Mouse (Mus musculus) heart, embryonic 12.5 days (tissue): ENCODE measurements around the gene Klhl6. TPM values are rescaled to one million over a fixed set of nuclear protein-coding genes. Genes with fewer than 3 reads are reported as not detected.

Experiments used
- ATAC-seq: fragments of 200-750 bp; cut with Nextera tagmentation; 2 replicates; pipeline ENCODE4 v1.8.0; 2017; ENCODE audit warnings: moderate TSS enrichment, moderate library complexity; ENCODE audit not compliant: insufficient number of reproducible peaks, low FRiP score
- H3K27ac ChIP-seq: fragments of 300-500 bp; sonication (generic); 2 replicates; pipeline ENCODE4 v1.5.1; 2016; ENCODE audit warnings: mild to moderate bottlenecking, moderate library complexity; ENCODE audit not compliant: poor library complexity, severe bottlenecking
- H3K27me3 ChIP-seq: fragments of 300-500 bp; sonication (generic); replicated peaks from 2 replicates; pipeline ENCODE4 v1.6.1; 2016; ENCODE audit warnings: mild to moderate bottlenecking, moderate library complexity
- H3K36me3 ChIP-seq: fragments of 300-500 bp; sonication (generic); 2 replicates; pipeline ENCODE4 v1.6.1; 2016; ENCODE audit warnings: mild to moderate bottlenecking, moderate library complexity
- H3K4me1 ChIP-seq: fragments of 300-500 bp; sonication (generic); replicated peaks from 2 replicates; pipeline ENCODE4 v1.6.1; 2016; ENCODE audit warnings: mild to moderate bottlenecking
- H3K4me2 ChIP-seq: fragments of 300-500 bp; sonication (generic); 2 replicates; pipeline ENCODE4 v1.6.1; 2016; ENCODE audit warnings: mild to moderate bottlenecking, moderate library complexity
- H3K4me3 ChIP-seq: fragments of 300-500 bp; sonication (generic); 2 replicates; pipeline ENCODE4 v1.5.1; 2016; ENCODE audit warnings: mild to moderate bottlenecking
- H3K9ac ChIP-seq: fragments of 300-500 bp; sonication (generic); 2 replicates; pipeline ENCODE4 v1.6.1; 2016; ENCODE audit warnings: mild to moderate bottlenecking, moderate library complexity
- H3K9me3 ChIP-seq: fragments of 300-500 bp; sonication (generic); replicated peaks from 2 replicates; pipeline ENCODE4 v1.6.1; 2016; ENCODE audit warnings: mild to moderate bottlenecking, moderate library complexity
- WGBS: fragments of 180-500 bp; shearing (Covaris S2); methylation state at CpG from one replicate; pipeline ENCODE4 v1.1.7; 2016; 5-methylcytosine and 5-hydroxymethylcytosine counted together
- polyA plus RNA-seq: library from polyadenylated mRNA; unstranded; fragments of >200 nt; fragmentation: Nextera tagmentation; extraction: Ambion mirVana; gene quantifications from 2 replicates; pipeline ENCODE4 v1.2.1, GENCODE M21; 2016

Gene Klhl6
- polyA plus RNA-seq, 1 experiment from 2014 or later = 30.0 TPM

DNA sequence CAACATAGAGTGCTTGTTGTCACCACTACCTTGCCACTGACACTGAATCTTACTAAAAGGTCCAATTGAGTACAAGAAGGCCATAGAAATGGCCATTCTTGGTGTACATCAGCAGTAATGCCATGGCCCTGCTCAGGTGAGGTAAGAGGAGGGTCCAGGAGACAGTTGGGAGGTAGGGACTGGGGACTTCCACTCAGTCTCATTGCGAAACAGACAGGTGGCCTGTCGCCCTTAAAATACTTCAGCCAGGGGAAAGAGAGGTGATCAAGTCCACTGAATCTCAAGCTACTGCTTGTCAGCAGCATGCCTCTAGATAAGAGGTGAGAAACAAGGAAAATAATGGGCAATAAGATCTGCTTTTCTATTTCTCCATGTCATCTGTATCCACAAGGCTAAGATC lies 4.8 kb upstream of the Klhl6 start:
- no peak overlapping the region for H3K4me2 ChIP-seq
- H3K9me3 ChIP-seq = peaks cover 6% of the 10 kb centered on the region; the same call in 1 of the 2 replicates
- ATAC-seq = no peak
- no peaks in the 10 kb centered on the region for H3K36me3 ChIP-seq
- no peak overlapping the region for H3K27ac ChIP-seq
- H3K27me3 ChIP-seq = no peaks in the 10 kb centered on the region
- H3K9ac ChIP-seq = no peak overlapping the region
- H3K4me1 ChIP-seq = 0 out of 2 replicates have a peak, but pooled peaks cover 2% of the 10 kb centered on the region
- H3K4me3 ChIP-seq = no peak overlapping the region
- 75% methylated on average over 2 of the region's 2 CpGs for WGBS

DNA sequence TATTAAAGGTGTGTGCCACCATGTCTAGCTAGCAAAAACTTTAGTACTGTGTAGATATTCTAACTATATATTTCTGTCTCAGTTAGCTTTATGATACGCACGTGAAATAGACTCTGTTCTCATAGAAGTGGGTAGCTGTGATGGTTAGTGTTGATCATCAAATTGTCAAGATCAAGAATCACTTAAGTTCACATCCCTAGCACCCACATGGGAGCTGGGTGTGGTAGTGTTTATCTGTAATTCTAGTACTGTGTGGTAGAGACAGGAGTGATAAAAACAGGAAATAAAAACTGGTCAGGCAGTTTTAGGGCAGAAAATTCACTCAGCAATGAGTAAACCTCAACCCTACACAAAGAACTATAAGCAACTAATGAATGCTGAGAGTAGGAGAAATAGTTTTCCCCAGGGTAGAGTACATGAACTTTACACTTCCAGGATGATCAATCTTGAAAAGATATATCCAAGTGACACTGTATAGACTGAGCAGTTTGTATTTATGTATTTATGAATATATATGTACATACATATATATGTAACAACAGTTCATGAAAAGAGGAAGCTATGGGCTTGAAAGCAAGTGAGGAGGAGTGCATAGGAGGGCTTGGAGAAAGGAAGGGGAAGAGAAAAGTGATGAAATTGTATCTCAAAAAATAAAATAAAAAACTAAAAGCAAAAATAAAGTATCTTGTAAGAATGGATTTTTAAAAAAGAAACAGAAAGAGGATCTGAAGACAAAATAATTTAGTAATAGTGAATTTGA lies 2.2 kb upstream of the Klhl6 start:
- Histone ChIP-seq H3K4me1 (0 out of 2 replicates have a peak, but pooled peaks cover 9% of the 10 kb centered on the region), H3K36me3 (no peaks in the 10 kb centered on the region), H3K4me3 (no peak overlapping the region), H3K9ac (no peak overlapping the region), H3K4me2 (no peak overlapping the region), H3K27ac (no peak overlapping the region), H3K27me3 (no peaks in the 10 kb centered on the region), H3K9me3 (0 out of 2 replicates have a peak, but pooled peaks cover 3% of the 10 kb centered on the region)
- WGBS = 88% methylated on average over 2 of the region's 2 CpGs
- no peak for ATAC-seq

DNA sequence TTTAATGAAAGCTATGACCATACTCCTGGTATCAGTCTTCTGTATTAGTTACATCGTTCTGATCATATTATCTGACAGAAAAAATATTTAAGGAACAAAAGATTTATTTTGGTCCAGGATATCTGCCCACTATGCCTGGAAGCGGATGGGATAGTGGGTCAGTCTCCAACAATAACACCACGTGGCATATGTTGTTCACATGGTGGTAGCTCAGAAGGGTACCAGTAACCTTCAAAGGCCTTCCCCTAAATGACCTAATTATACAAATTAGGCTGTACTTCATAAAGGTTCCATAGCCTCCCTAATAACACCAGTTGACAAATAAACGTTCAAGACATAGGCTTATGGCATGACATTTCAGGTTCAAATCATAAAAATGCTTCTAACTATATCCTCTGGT lies 722 bp upstream of the Klhl6 start:
- no peaks in the 10 kb centered on the region for H3K9me3 ChIP-seq
- no peak overlapping the region for H3K9ac ChIP-seq
- H3K4me1 ChIP-seq = peaks cover 17% of the 10 kb centered on the region; the same call in 1 of the 2 replicates
- 0 out of 2 replicates have a peak, but pooled peaks have one; percentile 54 for ATAC-seq
- H3K36me3 ChIP-seq = no peaks in the 10 kb centered on the region
- H3K4me2 ChIP-seq = no peak overlapping the region
- 65% methylated on average over 4 of the region's 4 CpGs for WGBS
- no peaks in the 10 kb centered on the region for H3K27me3 ChIP-seq
- no peak overlapping the region for H3K27ac ChIP-seq
- no peak overlapping the region for H3K4me3 ChIP-seq

DNA sequence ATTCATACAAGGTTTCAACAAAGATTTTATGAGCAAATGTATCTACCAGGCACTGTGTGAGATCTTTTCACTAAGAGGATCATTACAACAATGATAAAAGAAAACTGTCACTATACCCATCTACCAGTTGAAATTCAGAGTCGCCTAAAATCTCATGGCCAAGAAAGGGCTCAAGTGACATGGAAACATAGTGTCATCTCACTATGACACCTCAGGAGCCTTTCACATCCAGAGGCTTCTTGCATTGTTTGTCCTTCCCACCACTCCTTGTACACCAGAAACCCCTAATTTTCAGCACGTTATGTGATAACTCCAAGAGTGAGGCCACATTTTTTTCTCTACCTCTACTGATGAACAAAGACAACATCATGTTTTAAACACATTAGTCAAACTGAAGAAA lies 1.2 kb downstream of the Klhl6 start:
- peaks cover 5% of the 10 kb centered on the region; the same call in 1 of the 2 replicates for H3K9me3 ChIP-seq
- H3K4me3 ChIP-seq = peak overlapping the region; percentile 47
- H3K27ac ChIP-seq = peak overlapping the region; percentile 68
- peak overlapping the region; percentile 60 for H3K9ac ChIP-seq
- WGBS = 49% methylated on average over 2 of the region's 2 CpGs
- no peak for ATAC-seq
- H3K27me3 ChIP-seq = no peaks in the 10 kb centered on the region
- H3K4me2 ChIP-seq = peak overlapping the region; percentile 63
- H3K36me3 ChIP-seq = peaks cover 5% of the 10 kb centered on the region; the same call in 1 of the 2 replicates
- H3K4me1 ChIP-seq = peaks cover 17% of the 10 kb centered on the region; the same call in 1 of the 2 replicates

DNA sequence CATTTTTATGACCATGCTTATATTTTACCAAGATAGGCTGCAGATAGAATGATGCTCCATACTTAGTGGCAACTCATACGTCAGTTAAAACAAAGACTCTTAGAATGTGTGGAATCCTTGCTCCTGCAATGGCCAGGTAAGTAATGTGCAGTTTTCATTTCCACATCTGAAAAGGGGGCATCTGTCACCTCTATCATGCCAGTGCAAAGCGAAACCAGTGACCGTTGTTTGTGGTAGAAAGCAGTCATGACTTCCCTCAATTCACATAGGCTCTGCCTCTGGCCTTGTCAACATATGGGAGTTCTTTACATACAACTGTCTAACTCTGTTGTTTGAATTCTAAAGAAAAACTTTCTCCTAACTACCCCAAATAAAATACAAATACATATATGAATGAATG lies 1.8 kb downstream of the Klhl6 start:
- ATAC-seq = no peak
- H3K4me3 ChIP-seq = peak overlapping the region; percentile 30
- peak overlapping the region; percentile 60 for H3K4me2 ChIP-seq
- no peak overlapping the region for H3K27ac ChIP-seq
- H3K9ac ChIP-seq = 0 out of 2 replicates have a peak overlapping the region, but pooled peaks have one; percentile 21
- H3K36me3 ChIP-seq = peaks cover 5% of the 10 kb centered on the region; the same call in 1 of the 2 replicates
- H3K27me3 ChIP-seq = no peaks in the 10 kb centered on the region
- H3K4me1 ChIP-seq = peaks cover 17% of the 10 kb centered on the region; the same call in 1 of the 2 replicates
- H3K9me3 ChIP-seq = peaks cover 5% of the 10 kb centered on the region; the same call in 1 of the 2 replicates
- 61% methylated on average over 3 of the region's 3 CpGs for WGBS

DNA sequence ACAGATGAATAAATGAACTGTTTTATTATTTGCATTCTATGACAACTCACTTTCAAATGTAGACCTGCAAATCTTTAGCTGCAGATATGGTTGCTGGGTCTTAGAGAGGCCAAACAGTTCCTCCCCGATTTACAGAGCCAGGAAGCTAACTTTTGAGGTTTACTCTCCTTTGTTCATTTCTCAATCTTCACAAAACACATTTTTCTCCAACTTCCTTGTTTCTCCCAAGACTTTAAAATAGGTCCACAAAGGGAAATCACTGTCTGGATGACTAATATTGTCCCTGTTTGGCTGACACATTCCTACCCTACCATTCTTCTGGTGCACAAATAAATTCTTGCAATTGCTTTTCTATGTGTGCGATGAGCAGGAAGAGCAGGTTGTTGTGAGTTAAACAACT lies 3.1 kb downstream of the Klhl6 start:
- H3K27me3 ChIP-seq = no peaks in the 10 kb centered on the region
- H3K9ac ChIP-seq = no peak overlapping the region
- 54% methylated on average over 2 of the region's 2 CpGs for WGBS
- no peak for ATAC-seq
- H3K9me3 ChIP-seq = peaks cover 5% of the 10 kb centered on the region; the same call in 1 of the 2 replicates
- peak overlapping the region; percentile 47; the same call in 1 of the 2 replicates for H3K27ac ChIP-seq
- peaks cover 5% of the 10 kb centered on the region; the same call in 1 of the 2 replicates for H3K36me3 ChIP-seq
- peaks cover 25% of the 10 kb centered on the region; the same call in 1 of the 2 replicates for H3K4me1 ChIP-seq
- H3K4me3 ChIP-seq = no peak overlapping the region
- peak overlapping the region; percentile 47 for H3K4me2 ChIP-seq

DNA sequence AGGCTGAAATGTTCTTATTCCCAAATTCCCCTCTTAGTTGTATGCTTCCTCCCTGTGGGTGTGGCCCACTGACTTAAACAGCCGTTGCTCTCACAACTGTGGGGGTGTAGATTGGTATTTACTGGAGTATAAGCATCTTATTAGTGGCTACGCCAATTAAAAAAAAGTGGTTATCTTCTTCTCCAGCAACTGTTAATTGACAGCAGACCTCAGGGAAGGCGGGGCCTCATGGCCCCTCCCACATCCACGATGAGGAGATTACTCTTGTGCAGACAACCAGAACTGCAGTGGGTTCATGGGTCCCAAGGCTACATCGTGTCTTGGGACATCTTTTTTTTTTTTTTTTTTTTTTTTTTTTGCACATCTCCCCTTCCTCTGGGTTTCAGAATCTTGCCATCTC lies 5.6 kb downstream of the Klhl6 start:
- 69% methylated on average over 5 of the region's 5 CpGs for WGBS
- no peak overlapping the region for H3K4me2 ChIP-seq
- no peaks in the 10 kb centered on the region for H3K27me3 ChIP-seq
- peaks cover 22% of the 10 kb centered on the region; the same call in 1 of the 2 replicates for H3K4me1 ChIP-seq
- no peak for ATAC-seq
- no peak overlapping the region for H3K27ac ChIP-seq
- no peak overlapping the region for H3K4me3 ChIP-seq
- H3K9ac ChIP-seq = no peak overlapping the region
- peaks cover 6% of the 10 kb centered on the region; the same call in 1 of the 2 replicates for H3K36me3 ChIP-seq
- H3K9me3 ChIP-seq = peaks cover 6% of the 10 kb centered on the region; the same call in 1 of the 2 replicates

DNA sequence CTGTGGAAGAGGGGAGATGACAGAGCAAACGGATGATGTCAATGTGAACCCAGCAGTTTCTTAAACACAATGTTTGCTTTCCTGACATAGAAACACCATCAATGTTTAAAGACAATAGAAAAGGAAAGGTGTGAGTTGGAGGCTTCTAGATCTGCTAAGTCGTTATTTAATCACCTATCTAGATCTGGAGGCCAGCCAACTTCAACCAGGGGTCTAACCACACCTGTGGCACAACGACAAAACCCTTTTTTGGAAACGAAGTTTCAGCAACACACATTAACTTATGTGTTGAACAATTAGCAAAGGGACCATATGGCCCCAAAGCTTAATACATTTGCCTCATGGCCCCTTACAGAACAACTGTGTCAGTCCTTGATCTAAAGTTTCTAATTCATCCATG lies 6.0 kb downstream of the Klhl6 start:
- 57% methylated on average over 4 of the region's 4 CpGs for WGBS
- Histone ChIP-seq H3K4me3 (no peak overlapping the region), H3K4me1 (peaks cover 21% of the 10 kb centered on the region; the same call in 1 of the 2 replicates), H3K4me2 (no peak overlapping the region), H3K9me3 (peaks cover 10% of the 10 kb centered on the region; the same call in 1 of the 2 replicates), H3K36me3 (peaks cover 8% of the 10 kb centered on the region; the same call in 1 of the 2 replicates), H3K27me3 (no peaks in the 10 kb centered on the region), H3K27ac (no peak overlapping the region), H3K9ac (no peak overlapping the region)
- ATAC-seq = no peak

DNA sequence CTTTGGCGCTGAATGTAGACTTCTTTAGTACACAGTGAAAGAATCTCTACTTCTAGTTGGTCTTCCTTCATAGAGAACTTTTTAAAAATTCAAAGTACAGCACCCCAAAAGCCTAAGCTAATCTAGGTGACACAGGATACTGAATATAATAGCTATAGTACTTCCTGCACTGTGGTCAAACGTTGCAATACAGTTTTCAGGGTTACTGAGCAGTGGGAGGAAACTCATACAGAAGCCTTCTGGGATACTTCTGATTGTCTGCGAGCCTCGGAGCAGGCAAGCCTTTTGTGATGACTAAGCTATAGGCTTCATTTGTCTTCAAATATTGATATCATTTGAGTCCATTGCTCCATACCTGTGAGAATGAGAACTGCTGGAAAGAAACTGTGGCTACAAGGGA lies 7.4 kb downstream of the Klhl6 start:
- Histone ChIP-seq H3K4me1 (peaks cover 18% of the 10 kb centered on the region; the same call in 1 of the 2 replicates), H3K36me3 (peaks cover 8% of the 10 kb centered on the region; the same call in 1 of the 2 replicates), H3K4me2 (no peak overlapping the region), H3K27ac (no peak overlapping the region), H3K9ac (no peak overlapping the region), H3K4me3 (no peak overlapping the region), H3K9me3 (peaks cover 10% of the 10 kb centered on the region; the same call in 1 of the 2 replicates), H3K27me3 (no peaks in the 10 kb centered on the region)
- no peak for ATAC-seq
- 73% methylated on average over 4 of the region's 4 CpGs for WGBS

DNA sequence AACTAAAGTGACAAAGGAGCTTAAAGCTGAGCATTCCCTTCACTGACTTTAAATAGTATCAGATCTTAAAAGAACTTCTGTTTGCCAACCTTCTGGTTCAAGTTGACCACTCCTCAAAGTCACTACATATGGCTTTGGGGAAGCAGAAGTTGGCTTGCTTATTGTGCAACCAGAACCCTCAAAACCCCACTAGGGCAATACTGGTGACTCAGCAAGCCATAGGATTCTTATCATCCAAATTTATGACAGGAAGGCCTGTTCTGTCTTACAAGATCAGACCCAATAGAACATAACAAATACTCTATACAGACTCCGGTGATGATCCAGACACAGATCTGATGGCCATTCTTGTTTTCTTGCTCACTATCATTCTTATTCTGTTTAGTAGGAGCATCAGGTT lies 9.4 kb downstream of the Klhl6 start:
- Histone ChIP-seq H3K27me3 (no peaks in the 10 kb centered on the region), H3K9ac (no peak overlapping the region), H3K4me2 (no peak overlapping the region), H3K4me1 (peaks cover 10% of the 10 kb centered on the region; the same call in 1 of the 2 replicates), H3K36me3 (peaks cover 8% of the 10 kb centered on the region; the same call in 1 of the 2 replicates), H3K9me3 (peaks cover 10% of the 10 kb centered on the region; the same call in 1 of the 2 replicates), H3K27ac (no peak overlapping the region), H3K4me3 (no peak overlapping the region)
- ATAC-seq = no peak
- WGBS = 81% methylated on average over 1 of the region's 1 CpGs

DNA sequence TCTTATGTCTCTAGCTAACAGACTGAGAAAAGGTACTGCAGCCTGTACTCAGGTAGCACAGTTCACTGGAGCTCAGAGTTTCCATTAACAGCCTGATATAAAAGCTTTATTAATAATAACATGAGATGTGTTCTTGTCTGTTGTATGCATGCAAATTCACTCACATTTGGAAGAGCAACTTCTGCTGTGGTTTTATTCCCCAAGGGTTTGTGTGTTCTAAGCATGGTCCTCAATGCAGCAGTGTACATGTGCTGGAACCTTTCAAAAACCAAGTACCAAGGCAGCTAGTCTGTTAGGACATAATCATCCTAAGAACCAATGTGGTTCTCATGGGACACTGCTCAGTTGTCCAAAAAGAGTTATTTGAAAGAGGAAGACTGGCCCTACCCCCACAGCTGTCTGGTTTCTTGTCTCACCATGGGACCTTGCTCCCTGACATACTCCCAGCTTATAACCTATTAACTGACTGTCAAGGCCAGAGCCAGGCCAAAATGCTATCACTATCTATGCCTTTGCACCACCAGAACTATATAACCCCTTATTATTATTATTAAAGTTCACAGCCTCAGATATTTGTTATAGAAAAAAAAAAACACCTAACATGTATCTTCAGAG lies 10.0 kb downstream of the Klhl6 start:
- H3K36me3 ChIP-seq = peaks cover 3% of the 10 kb centered on the region; the same call in 1 of the 2 replicates
- H3K4me1 ChIP-seq = peaks cover 10% of the 10 kb centered on the region; the same call in 1 of the 2 replicates
- H3K27me3 ChIP-seq = no peaks in the 10 kb centered on the region
- H3K4me2 ChIP-seq = no peak overlapping the region
- H3K4me3 ChIP-seq = no peak overlapping the region
- no peak overlapping the region for H3K9ac ChIP-seq
- H3K27ac ChIP-seq = no peak overlapping the region
- H3K9me3 ChIP-seq = peaks cover 5% of the 10 kb centered on the region; the same call in 1 of the 2 replicates
- no peak for ATAC-seq
